In genomic region chr4:85823952-85824704, GRCm38 (mm10) we compare ENCODE assay signal across 17 mouse cellular contexts.
A peak's percentile ranks its signal among the peaks of the same experiment; 100 is the strongest.
DNase-seq lines count a peak whose midpoint lies in the region; ATAC-seq and TF ChIP-seq lines count a peak whose summit lies in the region.
"Had no signal": no experiment of that assay in that cellular context is flagged by ENCODE, and none has a peak within 500 bp of the region (broad histone marks: within the 10 kb centered on the region; RNA-seq: fewer than 3 reads in every experiment).

No protein-coding gene starts in this region.

- peak; percentile 32; the same call in 1 of the 2 replicates for TF ChIP-seq CTCF in layer of hippocampus, adult 2 months (conservative IDR thresholded peaks at IDR 0.05)
- peak; percentile 22; the same call in 1 of the 2 replicates for TF ChIP-seq CTCF in midbrain, postnatal 0 days (IDR thresholded peaks at IDR 0.05)

- H3K4me1 ChIP-seq in embryonic facial prominence, embryonic 14.5 days (ENCODE audit: control insufficient read depth, insufficient read depth, low read length), result peaks cover 2% of the 10 kb centered on the region; the same call in 1 of the 2 replicates
- H3K4me1 ChIP-seq in hindbrain, embryonic 13.5 days (replicated peaks), result 0 out of 2 replicates have a peak, but pooled peaks cover 5% of the 10 kb centered on the region
- no peaks in the 10 kb centered on the region for H3K4me1 ChIP-seq in midbrain, postnatal 0 days (ENCODE audit: insufficient read depth, low read length)
- H3K4me1 ChIP-seq in heart, embryonic 11.5 days (ENCODE audit: control insufficient read depth, insufficient read depth, low read length), result no peaks in the 10 kb centered on the region
- H3K4me1 ChIP-seq: heart, embryonic 12.5 days; intestine, embryonic 15.5 days; kidney, embryonic 15.5 days; liver, embryonic 12.5 days; lung, embryonic 15.5 days had no signal

- no peaks in the 10 kb centered on the region for H3K9me3 ChIP-seq in embryonic facial prominence, embryonic 14.5 days (ENCODE audit: control insufficient read depth, low read length)
- no peaks in the 10 kb centered on the region for H3K9me3 ChIP-seq in hindbrain, embryonic 13.5 days
- no peaks in the 10 kb centered on the region for H3K9me3 ChIP-seq in midbrain, postnatal 0 days (ENCODE audit: low read length)
- H3K9me3 ChIP-seq in heart, embryonic 11.5 days (replicated peaks; ENCODE audit: control insufficient read depth, low read length), result no peaks in the 10 kb centered on the region
- H3K9me3 ChIP-seq: heart, embryonic 12.5 days; intestine, embryonic 15.5 days; kidney, embryonic 15.5 days; liver, embryonic 12.5 days; lung, embryonic 15.5 days had no signal

- H3K27ac ChIP-seq in layer of hippocampus, adult 2 months, result no peak overlapping the region
- H3K27ac ChIP-seq in embryonic facial prominence, embryonic 14.5 days (replicated peaks; ENCODE audit: low read depth, low read length), result no peak overlapping the region
- 0 out of 2 replicates have a peak overlapping the region, but pooled peaks have one; percentile 5 for H3K27ac ChIP-seq in hindbrain, embryonic 13.5 days
- no peak overlapping the region for H3K27ac ChIP-seq in midbrain, postnatal 0 days (ENCODE audit: low read depth, low read length)
- no peak overlapping the region for H3K27ac ChIP-seq in heart, embryonic 11.5 days (ENCODE audit: low read depth, low read length)
- H3K27ac ChIP-seq: intestine, embryonic 15.5 days; kidney, embryonic 15.5 days; left cerebral cortex, adult 2 months; liver, embryonic 12.5 days; lung, embryonic 15.5 days; stomach, postnatal 0 days had no signal

- H3K27me3 ChIP-seq in embryonic facial prominence, embryonic 14.5 days (replicated peaks; ENCODE audit: control insufficient read depth, insufficient read depth, low read length), result no peaks in the 10 kb centered on the region
- no peaks in the 10 kb centered on the region for H3K27me3 ChIP-seq in hindbrain, embryonic 13.5 days
- no peaks in the 10 kb centered on the region for H3K27me3 ChIP-seq in midbrain, postnatal 0 days (ENCODE audit: insufficient read depth, low read length)
- H3K27me3 ChIP-seq in heart, embryonic 11.5 days (ENCODE audit: control insufficient read depth, insufficient read depth, low read length), result no peaks in the 10 kb centered on the region
- H3K27me3 ChIP-seq: heart, embryonic 12.5 days; intestine, embryonic 15.5 days; kidney, embryonic 15.5 days; liver, embryonic 12.5 days; lung, embryonic 15.5 days had no signal

- no peak overlapping the region for H3K9ac ChIP-seq in embryonic facial prominence, embryonic 14.5 days (ENCODE audit: low read depth, low read length)
- no peak overlapping the region for H3K9ac ChIP-seq in hindbrain, embryonic 13.5 days
- H3K9ac ChIP-seq in midbrain, postnatal 0 days (replicated peaks; ENCODE audit: low read length, poor library complexity, severe bottlenecking), result no peak overlapping the region
- no peak overlapping the region for H3K9ac ChIP-seq in heart, embryonic 11.5 days (ENCODE audit: low read depth, low read length)
- H3K9ac ChIP-seq: heart, embryonic 12.5 days; intestine, embryonic 15.5 days; kidney, embryonic 15.5 days; liver, embryonic 12.5 days; lung, embryonic 15.5 days had no signal

- ATAC-seq in embryonic facial prominence, embryonic 14.5 days (ENCODE audit: low read depth), result no peak; the same call in 1 of the 2 replicates
- ATAC-seq in hindbrain, embryonic 13.5 days (ENCODE audit: low FRiP score), result peak; percentile 76
- ATAC-seq in midbrain, postnatal 0 days (ENCODE audit: low FRiP score), result 0 out of 2 replicates have a peak, but pooled peaks have one; percentile 31
- ATAC-seq in heart, embryonic 11.5 days (replicated peaks; ENCODE audit: insufficient number of reproducible peaks, low FRiP score, low TSS enrichment), result no peak
- ATAC-seq: intestine, embryonic 15.5 days; liver, embryonic 12.5 days had no signal

- H3K4me2 ChIP-seq in embryonic facial prominence, embryonic 14.5 days (ENCODE audit: low read depth, low read length), result no peak overlapping the region
- H3K4me2 ChIP-seq in hindbrain, embryonic 13.5 days, result no peak overlapping the region
- no peak overlapping the region for H3K4me2 ChIP-seq in midbrain, postnatal 0 days (ENCODE audit: low read depth, low read length, poor library complexity, severe bottlenecking)
- no peak overlapping the region for H3K4me2 ChIP-seq in heart, embryonic 11.5 days
- H3K4me2 ChIP-seq: heart, embryonic 12.5 days; intestine, embryonic 15.5 days; kidney, embryonic 15.5 days; liver, embryonic 12.5 days; lung, embryonic 15.5 days had no signal

- no peak for DNase-seq in layer of hippocampus, adult 2 months (ENCODE audit: low spot score in 2 of 2)
- DNase-seq in layer of hippocampus, postnatal 14 days (ENCODE audit: low spot score in 2 of 2), result no peak
- peak; percentile 43 for DNase-seq in embryonic facial prominence, embryonic 14.5 days (ENCODE audit: low spot score)
- peak; percentile 63 for DNase-seq in midbrain, postnatal 0 days (ENCODE audit: low spot score)
- no peak for DNase-seq in cerebellum, adult 11-12 months
- DNase-seq: cerebellum, postnatal 14 days; right cerebral cortex, postnatal 25 days; thymus, postnatal 14 days had no signal

- 52% methylated on average over 8 of the region's 8 CpGs for WGBS in embryonic facial prominence, embryonic 14.5 days
- 34% methylated on average over 8 of the region's 8 CpGs for WGBS in hindbrain, embryonic 13.5 days
- 43% methylated on average over 8 of the region's 8 CpGs for WGBS in midbrain, postnatal 0 days
- whole genome bisulfite sequencing in heart, embryonic 11.5 days (ENCODE audit: insufficient replicate concordance), result 78% methylated on average over 8 of the region's 8 CpGs

- H3K4me3 ChIP-seq in layer of hippocampus, adult 2 months, result no peak overlapping the region
- H3K4me3 ChIP-seq in embryonic facial prominence, embryonic 14.5 days (ENCODE audit: low read depth, low read length), result no peak overlapping the region
- H3K4me3 ChIP-seq in hindbrain, embryonic 13.5 days, result no peak overlapping the region
- H3K4me3 ChIP-seq in midbrain, postnatal 0 days (ENCODE audit: low read depth, low read length), result no peak overlapping the region
- H3K4me3 ChIP-seq in heart, embryonic 11.5 days (ENCODE audit: low read depth, low read length), result no peak overlapping the region
- H3K4me3 ChIP-seq: heart, embryonic 12.5 days; intestine, embryonic 15.5 days; kidney, embryonic 15.5 days; left cerebral cortex, adult 2 months; liver, embryonic 12.5 days; lung, embryonic 15.5 days had no signal

- no peaks in the 10 kb centered on the region for H3K36me3 ChIP-seq in embryonic facial prominence, embryonic 14.5 days (ENCODE audit: control insufficient read depth, insufficient read depth, low read length)
- H3K36me3 ChIP-seq in hindbrain, embryonic 13.5 days, result no peaks in the 10 kb centered on the region
- no peaks in the 10 kb centered on the region for H3K36me3 ChIP-seq in midbrain, postnatal 0 days (ENCODE audit: insufficient read depth, low read length)
- H3K36me3 ChIP-seq in heart, embryonic 11.5 days (ENCODE audit: control insufficient read depth, insufficient read depth, low read length), result no peaks in the 10 kb centered on the region
- H3K36me3 ChIP-seq: heart, embryonic 12.5 days; intestine, embryonic 15.5 days; kidney, embryonic 15.5 days; liver, embryonic 12.5 days; lung, embryonic 15.5 days had no signal

Comparison
In these comparisons a context has a peak if more than half of its experiments do, and no peak if none do; other contexts are left out.
1. DNase-seq: peak in embryonic facial prominence, embryonic 14.5 days (single experiment) and midbrain, postnatal 0 days (single experiment); none in layer of hippocampus, adult 2 months (0 of 2), layer of hippocampus, postnatal 14 days (0 of 2) and cerebellum, adult 11-12 months (single experiment).
2. ATAC-seq: peak in hindbrain, embryonic 13.5 days (single experiment) and midbrain, postnatal 0 days (single experiment); none in embryonic facial prominence, embryonic 14.5 days (single experiment) and heart, embryonic 11.5 days (single experiment).